Mouse (Mus musculus): ENCODE results near the gene Lnpep. TPM values are rescaled to one million over a fixed set of nuclear protein-coding genes. Genes with fewer than 3 reads are reported as not detected.

The Lnpep gene
- total RNA-seq, 2 experiments from 2014 or later: 46.3 to 51.6 TPM

GRCm38 (mm10) chr17:17612336-17612735 lies 12.5 kb downstream of the Lnpep start:
- ATAC-seq (replicated peaks; ENCODE audit: poor library complexity, severe bottlenecking): no peak

- ATAC-seq (replicated peaks; ENCODE audit: poor library complexity, severe bottlenecking): peak; percentile 63
Measured at GRCm38 (mm10) chr17:17609523-17609922, 15.3 kb downstream of the Lnpep start.

- ATAC-seq (replicated peaks; ENCODE audit: poor library complexity, severe bottlenecking): peak; percentile 49
Measured at GRCm38 (mm10) chr17:17608416-17608988, 16.3 kb downstream of the Lnpep start.

- no peak for ATAC-seq (replicated peaks; ENCODE audit: poor library complexity, severe bottlenecking)
Measured at GRCm38 (mm10) chr17:17604554-17604953, 20.3 kb downstream of the Lnpep start.

GRCm38 (mm10) chr17:17603609-17604008 lies 21.2 kb downstream of the Lnpep start:
- no peak for ATAC-seq (replicated peaks; ENCODE audit: poor library complexity, severe bottlenecking)

- no peak for ATAC-seq (replicated peaks; ENCODE audit: poor library complexity, severe bottlenecking)
Measured at GRCm38 (mm10) chr17:17602786-17603185, 22.1 kb downstream of the Lnpep start.

GRCm38 (mm10) chr17:17602330-17602729 lies 22.5 kb downstream of the Lnpep start:
- no peak for ATAC-seq (replicated peaks; ENCODE audit: poor library complexity, severe bottlenecking)

GRCm38 (mm10) chr17:17600804-17601252 lies 24.0 kb downstream of the Lnpep start:
- peak; percentile 87 for ATAC-seq (replicated peaks; ENCODE audit: poor library complexity, severe bottlenecking)

- peak; percentile 92 for ATAC-seq (replicated peaks; ENCODE audit: poor library complexity, severe bottlenecking)
Measured at GRCm38 (mm10) chr17:17600001-17600400, 24.8 kb downstream of the Lnpep start.

- no peak for ATAC-seq (replicated peaks; ENCODE audit: poor library complexity, severe bottlenecking)
Measured at GRCm38 (mm10) chr17:17598355-17598754, 26.5 kb downstream of the Lnpep start.

- peak; percentile 71 for ATAC-seq (replicated peaks; ENCODE audit: poor library complexity, severe bottlenecking)
Measured at GRCm38 (mm10) chr17:17592926-17593325, 31.9 kb downstream of the Lnpep start.

GRCm38 (mm10) chr17:17587333-17588047 lies 37.4 kb downstream of the Lnpep start:
- ATAC-seq (replicated peaks; ENCODE audit: poor library complexity, severe bottlenecking): peak; percentile 89

GRCm38 (mm10) chr17:17585115-17585514 lies 39.7 kb downstream of the Lnpep start:
- peak; percentile 19; the same call in 1 of the 2 replicates for ATAC-seq (replicated peaks; ENCODE audit: poor library complexity, severe bottlenecking)

- no peak for ATAC-seq (replicated peaks; ENCODE audit: poor library complexity, severe bottlenecking)
Measured at GRCm38 (mm10) chr17:17583896-17584295, 41.0 kb downstream of the Lnpep start.

GRCm38 (mm10) chr17:17581234-17581633 lies 43.6 kb downstream of the Lnpep start:
- peak; percentile 92 for ATAC-seq (replicated peaks; ENCODE audit: poor library complexity, severe bottlenecking)

- no peak for ATAC-seq (replicated peaks; ENCODE audit: poor library complexity, severe bottlenecking)
Measured at GRCm38 (mm10) chr17:17576399-17576798, 48.5 kb downstream of the Lnpep start.

GRCm38 (mm10) chr17:17567071-17567470 lies 57.8 kb downstream of the Lnpep start:
- ATAC-seq (replicated peaks; ENCODE audit: poor library complexity, severe bottlenecking): peak; percentile 75

- ATAC-seq (replicated peaks; ENCODE audit: poor library complexity, severe bottlenecking): peak; percentile 69
Measured at GRCm38 (mm10) chr17:17548958-17549357, 75.9 kb downstream of the Lnpep start.

GRCm38 (mm10) chr17:17531338-17531737 lies 93.5 kb downstream of the Lnpep start:
- ATAC-seq (replicated peaks; ENCODE audit: poor library complexity, severe bottlenecking): no peak

- no peak for ATAC-seq (replicated peaks; ENCODE audit: poor library complexity, severe bottlenecking)
Measured at GRCm38 (mm10) chr17:17516384-17517016, 108.3 kb downstream of the Lnpep start.

GRCm38 (mm10) chr17:17506677-17507076 lies 118.2 kb downstream of the Lnpep start:
- ATAC-seq (replicated peaks; ENCODE audit: poor library complexity, severe bottlenecking): no peak
